Mouse (Mus musculus): ENCODE data around the gene Lrpprc. TPM values are rescaled to one million over a fixed set of nuclear protein-coding genes. Genes with fewer than 3 reads are reported as not detected.

The Lrpprc gene
- polyA plus RNA-seq, 1 experiment from 2014 or later = 50.7 TPM

GRCm38 (mm10) chr17:84690111-84690510, 100.5 kb downstream of the Lrpprc start:
- H3K9me3 ChIP-seq (ENCODE audit: control insufficient read depth, low read length) = no peaks in the 10 kb centered on the region
- H3K4me1 ChIP-seq (replicated peaks; ENCODE audit: control insufficient read depth, insufficient read depth, low read length) = no peaks in the 10 kb centered on the region
- WGBS = 88% methylated on average over 5 of the region's 5 CpGs
- no peaks in the 10 kb centered on the region for H3K36me3 ChIP-seq (replicated peaks; ENCODE audit: control insufficient read depth, insufficient read depth)
- ATAC-seq (ENCODE audit: low FRiP score) (no peak), DNase-seq (ENCODE audit: low spot score) (no peak)
- no peak overlapping the region for H3K9ac ChIP-seq
- no peak overlapping the region for H3K4me2 ChIP-seq (replicated peaks)
- no peak overlapping the region for H3K27ac ChIP-seq
- no peak overlapping the region for H3K4me3 ChIP-seq (replicated peaks; ENCODE audit: low read length)
- H3K27me3 ChIP-seq (ENCODE audit: control insufficient read depth, insufficient read depth, low read length) = no peaks in the 10 kb centered on the region

GRCm38 (mm10) chr17:84689316-84689715, 101.3 kb downstream of the Lrpprc start:
- WGBS = 88% methylated on average over 5 of the region's 5 CpGs
- Histone ChIP-seq H3K9me3 (ENCODE audit: control insufficient read depth, low read length) (no peaks in the 10 kb centered on the region), H3K9ac (no peak overlapping the region), H3K27me3 (ENCODE audit: control insufficient read depth, insufficient read depth, low read length) (no peaks in the 10 kb centered on the region), H3K36me3 (replicated peaks; ENCODE audit: control insufficient read depth, insufficient read depth) (no peaks in the 10 kb centered on the region), H3K27ac (no peak overlapping the region), H3K4me3 (replicated peaks; ENCODE audit: low read length) (no peak overlapping the region), H3K4me2 (replicated peaks) (no peak overlapping the region), H3K4me1 (replicated peaks; ENCODE audit: control insufficient read depth, insufficient read depth, low read length) (no peaks in the 10 kb centered on the region)
- no peak for ATAC-seq (ENCODE audit: low FRiP score)
- DNase-seq (ENCODE audit: low spot score) = no peak

DNA sequence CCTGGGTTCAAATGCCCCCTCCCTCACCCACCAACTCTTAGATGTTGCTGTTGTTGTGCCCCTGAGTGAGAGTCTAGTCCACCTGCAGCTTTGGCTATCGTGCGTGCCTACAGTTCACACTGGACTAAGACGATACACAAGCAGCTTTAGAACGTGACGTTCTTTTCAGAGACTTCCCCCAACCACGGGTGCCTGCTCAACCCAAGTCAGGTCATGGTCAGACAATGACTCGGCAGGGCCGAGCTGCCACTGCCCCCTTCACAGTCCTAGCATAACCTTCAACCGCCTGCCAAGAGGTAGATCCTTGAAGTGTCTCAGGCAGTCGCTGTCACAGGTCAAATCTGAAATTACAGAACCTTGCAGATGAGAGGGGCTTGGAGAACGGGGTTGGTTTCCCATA, 101.8 kb downstream of the Lrpprc start:
- Histone ChIP-seq H3K4me3 (replicated peaks; ENCODE audit: low read length) (no peak overlapping the region), H3K27me3 (ENCODE audit: control insufficient read depth, insufficient read depth, low read length) (no peaks in the 10 kb centered on the region), H3K27ac (no peak overlapping the region), H3K9me3 (ENCODE audit: control insufficient read depth, low read length) (no peaks in the 10 kb centered on the region), H3K4me1 (replicated peaks; ENCODE audit: control insufficient read depth, insufficient read depth, low read length) (no peaks in the 10 kb centered on the region), H3K4me2 (replicated peaks) (no peak overlapping the region), H3K9ac (no peak overlapping the region), H3K36me3 (replicated peaks; ENCODE audit: control insufficient read depth, insufficient read depth) (no peaks in the 10 kb centered on the region)
- 97% methylated on average over 11 of the region's 11 CpGs for WGBS
- ATAC-seq (ENCODE audit: low FRiP score) (no peak), DNase-seq (ENCODE audit: low spot score) (no peak)

- H3K27me3 ChIP-seq (ENCODE audit: control insufficient read depth, insufficient read depth, low read length) = no peaks in the 10 kb centered on the region
- H3K9ac ChIP-seq = no peak overlapping the region
- H3K27ac ChIP-seq = no peak overlapping the region
- H3K9me3 ChIP-seq (ENCODE audit: control insufficient read depth, low read length) = no peaks in the 10 kb centered on the region
- no peak overlapping the region for H3K4me2 ChIP-seq (replicated peaks)
- H3K4me3 ChIP-seq (replicated peaks; ENCODE audit: low read length) = no peak overlapping the region
- 76% methylated on average over 5 of the region's 5 CpGs for WGBS
- no peaks in the 10 kb centered on the region for H3K36me3 ChIP-seq (replicated peaks; ENCODE audit: control insufficient read depth, insufficient read depth)
- no peaks in the 10 kb centered on the region for H3K4me1 ChIP-seq (replicated peaks; ENCODE audit: control insufficient read depth, insufficient read depth, low read length)
- DNase-seq (ENCODE audit: low spot score) (no peak), ATAC-seq (ENCODE audit: low FRiP score) (no peak)
Measured at GRCm38 (mm10) chr17:84687994-84688393, 102.6 kb downstream of the Lrpprc start.

GRCm38 (mm10) chr17:84685286-84685685, 105.3 kb downstream of the Lrpprc start:
- no peak for DNase-seq (ENCODE audit: low spot score)

GRCm38 (mm10) chr17:84684284-84684683, 106.3 kb downstream of the Lrpprc start:
- DNase-seq (ENCODE audit: low spot score) (no peak), ATAC-seq (ENCODE audit: low FRiP score) (no peak)
- Histone ChIP-seq H3K4me1 (replicated peaks; ENCODE audit: control insufficient read depth, insufficient read depth, low read length) (no peaks in the 10 kb centered on the region), H3K4me3 (replicated peaks; ENCODE audit: low read length) (no peak overlapping the region), H3K9ac (no peak overlapping the region), H3K27ac (no peak overlapping the region), H3K27me3 (ENCODE audit: control insufficient read depth, insufficient read depth, low read length) (no peaks in the 10 kb centered on the region), H3K36me3 (replicated peaks; ENCODE audit: control insufficient read depth, insufficient read depth) (no peaks in the 10 kb centered on the region), H3K4me2 (replicated peaks) (no peak overlapping the region), H3K9me3 (ENCODE audit: control insufficient read depth, low read length) (no peaks in the 10 kb centered on the region)
- 45% methylated on average over 6 of the region's 6 CpGs for WGBS

More at GRCm38 (mm10) chr17:84685286-84685685, 105.3 kb downstream of the Lrpprc start:
- WGBS = 84% methylated on average over 4 of the region's 4 CpGs
- Histone ChIP-seq H3K9me3 (ENCODE audit: control insufficient read depth, low read length) (no peaks in the 10 kb centered on the region), H3K36me3 (replicated peaks; ENCODE audit: control insufficient read depth, insufficient read depth) (no peaks in the 10 kb centered on the region), H3K9ac (no peak overlapping the region), H3K4me3 (replicated peaks; ENCODE audit: low read length) (no peak overlapping the region), H3K4me2 (replicated peaks) (no peak overlapping the region), H3K27ac (no peak overlapping the region), H3K27me3 (ENCODE audit: control insufficient read depth, insufficient read depth, low read length) (no peaks in the 10 kb centered on the region), H3K4me1 (replicated peaks; ENCODE audit: control insufficient read depth, insufficient read depth, low read length) (no peaks in the 10 kb centered on the region)
- ATAC-seq (ENCODE audit: low FRiP score) = no peak

DNA sequence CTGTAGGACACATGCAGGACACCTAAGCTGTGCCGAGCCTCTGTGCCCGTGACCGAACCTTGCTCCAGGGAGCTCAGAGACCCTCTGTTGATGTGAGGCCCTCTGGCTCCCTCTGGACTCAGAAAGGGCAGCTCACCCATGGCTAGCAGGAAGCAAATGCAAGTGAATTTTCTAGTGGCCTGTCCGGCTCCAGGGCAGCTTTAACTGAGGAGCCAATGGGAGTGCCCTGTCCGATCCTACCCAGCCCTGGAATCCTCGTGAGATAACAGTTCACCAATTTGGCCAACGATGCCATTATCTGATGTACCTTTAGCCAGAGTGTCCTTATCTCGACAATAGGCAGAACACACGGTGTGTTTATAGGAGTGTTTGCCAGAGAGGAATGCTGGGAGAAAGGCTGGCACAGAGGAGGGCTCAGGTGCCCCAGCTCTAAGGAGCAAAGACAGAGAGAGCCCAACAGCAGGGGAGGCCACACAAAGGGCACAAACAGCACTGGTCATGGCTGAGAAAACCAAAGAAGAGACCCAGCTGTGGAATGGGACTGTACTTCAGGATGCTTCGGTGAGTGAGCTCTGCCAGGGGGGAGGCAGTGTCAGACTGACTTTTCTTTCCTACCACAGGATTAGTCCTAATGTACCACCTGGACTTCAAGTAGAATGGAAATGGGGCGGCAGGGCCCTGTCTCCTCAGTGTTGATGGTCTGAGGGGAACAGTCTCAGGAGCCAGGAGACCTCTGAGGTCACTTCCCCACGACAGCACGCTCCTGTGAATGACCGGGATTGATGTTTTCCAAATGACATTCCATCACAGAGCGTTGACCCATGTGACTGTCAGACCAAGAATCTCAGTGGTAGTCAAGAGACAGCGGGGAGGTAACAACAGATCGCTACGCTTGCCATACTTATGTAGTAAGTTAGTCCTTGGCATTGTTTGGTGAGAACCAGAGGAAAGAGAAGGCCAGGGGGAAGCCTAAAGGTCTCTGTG, 107.6 kb downstream of the Lrpprc start, which contains the start of gene Abcg5:
TSS of gene Abcg5 (minus strand) at position 278 of the 984 bp plus-strand sequence.
- WGBS = 76% methylated on average over 18 of the region's 18 CpGs

DNA sequence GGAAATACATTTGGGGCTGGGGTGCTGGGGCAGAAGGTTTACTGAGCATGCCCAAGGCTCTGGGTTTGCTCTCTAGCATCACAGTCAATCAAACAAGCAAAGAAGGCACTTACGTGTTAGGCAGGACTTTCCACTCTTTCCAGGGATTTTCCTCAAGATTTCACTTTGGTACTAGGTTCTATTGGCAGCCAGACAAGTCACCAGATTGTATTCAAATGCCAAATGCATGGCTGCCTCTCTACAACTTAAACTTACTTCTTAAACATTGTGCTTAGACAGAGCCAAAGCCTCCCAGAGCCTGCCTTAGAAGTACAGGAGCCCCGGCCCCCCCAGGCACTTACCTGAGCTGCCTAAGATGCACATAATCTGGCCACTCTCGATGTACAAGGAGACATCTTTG, 108.9 kb downstream of the Lrpprc start:
- Histone ChIP-seq H3K27me3 (ENCODE audit: control insufficient read depth, insufficient read depth, low read length) (no peaks in the 10 kb centered on the region), H3K36me3 (replicated peaks; ENCODE audit: control insufficient read depth, insufficient read depth) (no peaks in the 10 kb centered on the region), H3K9me3 (ENCODE audit: control insufficient read depth, low read length) (no peaks in the 10 kb centered on the region), H3K9ac (no peak overlapping the region), H3K4me3 (replicated peaks; ENCODE audit: low read length) (no peak overlapping the region), H3K27ac (no peak overlapping the region), H3K4me2 (replicated peaks) (no peak overlapping the region), H3K4me1 (replicated peaks; ENCODE audit: control insufficient read depth, insufficient read depth, low read length) (no peaks in the 10 kb centered on the region)
- 80% methylated on average over 3 of the region's 3 CpGs for WGBS
- no peak for DNase-seq (ENCODE audit: low spot score)
- no peak for ATAC-seq (ENCODE audit: low FRiP score)

More for the DNA sequence above, 107.6 kb downstream of the Lrpprc start, which contains the start of gene Abcg5:
- DNase-seq (ENCODE audit: low spot score) (no peak), ATAC-seq (ENCODE audit: low FRiP score) (no peak)
- H3K36me3 ChIP-seq (replicated peaks; ENCODE audit: control insufficient read depth, insufficient read depth) = no peaks in the 10 kb centered on the region
- no peak within 1 kb of the TSS for H3K27ac ChIP-seq
- no peaks in the 10 kb centered on the region for H3K4me1 ChIP-seq (replicated peaks; ENCODE audit: control insufficient read depth, insufficient read depth, low read length)
- H3K27me3 ChIP-seq (ENCODE audit: control insufficient read depth, insufficient read depth, low read length) = no peaks in the 10 kb centered on the region
- no peak within 1 kb of the TSS for H3K9ac ChIP-seq
- H3K4me2 ChIP-seq (replicated peaks) = no peak within 1 kb of the TSS
- no peaks in the 10 kb centered on the region for H3K9me3 ChIP-seq (ENCODE audit: control insufficient read depth, low read length)
- no peak within 1 kb of the TSS for H3K4me3 ChIP-seq (replicated peaks; ENCODE audit: low read length)

- Histone ChIP-seq H3K4me2 (replicated peaks) (no peak overlapping the region), H3K4me1 (replicated peaks; ENCODE audit: control insufficient read depth, insufficient read depth, low read length) (0 out of 2 replicates have a peak, but pooled peaks cover 6% of the 10 kb centered on the region), H3K4me3 (replicated peaks; ENCODE audit: low read length) (no peak overlapping the region), H3K9ac (no peak overlapping the region), H3K27me3 (ENCODE audit: control insufficient read depth, insufficient read depth, low read length) (peaks cover 14% of the 10 kb centered on the region), H3K9me3 (ENCODE audit: control insufficient read depth, low read length) (no peaks in the 10 kb centered on the region), H3K27ac (no peak overlapping the region), H3K36me3 (replicated peaks; ENCODE audit: control insufficient read depth, insufficient read depth) (no peaks in the 10 kb centered on the region)
- WGBS = 89% methylated on average over 11 of the region's 11 CpGs
- no peak for ATAC-seq (ENCODE audit: low FRiP score)
- DNase-seq (ENCODE audit: low spot score) = no peak
Measured at GRCm38 (mm10) chr17:84677595-84677994, 113.0 kb downstream of the Lrpprc start.
